Mouse (Mus musculus) urinary bladder, adult 2 months (tissue): Measurements from ENCODE around the gene Pik3cd. TPM values are rescaled to one million over a fixed set of nuclear protein-coding genes. Genes with fewer than 3 reads are reported as not detected.
A peak's percentile ranks its signal among the peaks of the same experiment; 100 is the strongest.
"Not testable (repeated sequence)": the region's sequence is repeated elsewhere in the genome, so short reads cannot be mapped to it uniquely, and the experiment has no call there.

Experiments
- DNase-seq: peaks from one replicate; pipeline ENCODE4 v3.0.0; 2022; ENCODE audit warnings: low spot score
- polyA plus RNA-seq: library from polyadenylated mRNA; depleted of rRNA; stranded (reverse); fragments of >200 nt; gene quantifications from 2 replicates; pipeline ENCODE4 v1.2.3, GENCODE M21; 2012; rRNA removed

The Pik3cd gene
- polyA plus RNA-seq: 5.2 and 8.1 TPM in 2 replicates

GRCm38 (mm10) chr4:149702210-149702979 lies at the start of gene Pik3cd:
TSS of gene Pik3cd (minus strand) at chr4:149702571.
- DNase-seq: no peak

- DNase-seq: no peak
These were observed 48.3 kb upstream of the Pik3cd start for GRCm38 (mm10) chr4:149750671-149751070.

- not testable (repeated sequence) for DNase-seq
These were observed 47.3 kb upstream of the Pik3cd start for GRCm38 (mm10) chr4:149749663-149750015.

- no peak for DNase-seq
These were observed 46.8 kb upstream of the Pik3cd start for GRCm38 (mm10) chr4:149749003-149749662.

- DNase-seq: no peak
These were observed 41.7 kb upstream of the Pik3cd start for GRCm38 (mm10) chr4:149744119-149744518.

GRCm38 (mm10) chr4:149742011-149742530 lies 39.7 kb upstream of the Pik3cd start:
- no peak for DNase-seq

DNA sequence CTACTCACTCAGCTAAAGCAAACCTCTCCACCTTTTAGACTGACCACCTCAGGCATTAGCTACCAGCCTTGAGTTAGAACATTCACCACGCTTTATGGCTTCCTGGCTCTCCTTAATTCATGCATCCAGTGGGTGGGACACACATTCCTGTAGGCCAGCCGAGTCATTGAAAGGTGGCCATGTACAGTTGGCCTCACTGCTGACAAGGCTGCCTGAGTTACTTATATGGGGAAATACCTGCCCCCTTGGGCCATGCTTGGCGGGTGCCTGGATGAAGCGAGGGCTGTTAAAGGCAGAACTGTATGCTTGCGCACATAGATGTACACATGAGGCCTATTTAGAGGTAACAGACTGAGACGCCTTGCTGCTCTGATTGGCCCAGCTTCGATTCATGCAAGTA lies 37.9 kb upstream of the Pik3cd start:
- no peak for DNase-seq

DNA sequence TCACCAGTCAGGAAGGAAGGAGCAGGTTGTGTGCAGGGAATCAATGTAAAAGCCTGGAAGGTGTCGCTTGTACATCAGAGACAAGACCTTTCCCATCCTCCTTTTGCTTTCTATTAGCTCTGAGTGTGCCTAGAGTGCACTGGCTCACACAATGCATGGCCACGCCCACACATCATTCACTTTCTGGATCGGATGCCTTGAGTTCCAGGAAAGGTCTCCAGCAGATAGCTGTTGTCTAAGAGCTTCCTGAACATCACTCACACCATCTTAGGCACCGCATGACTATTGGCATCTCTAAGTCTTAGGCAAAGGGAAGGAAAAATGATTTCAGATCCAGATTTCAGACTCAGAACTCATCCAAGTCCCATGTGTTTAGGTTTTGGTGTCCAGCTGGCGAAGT lies 37.1 kb upstream of the Pik3cd start:
- DNase-seq: no peak

- DNase-seq: peak; percentile 86
These were observed 35.3 kb upstream of the Pik3cd start, which contains the start of gene Tmem201 for GRCm38 (mm10) chr4:149737383-149738324. TSS of gene Tmem201 (minus strand) at chr4:149738044.

DNA sequence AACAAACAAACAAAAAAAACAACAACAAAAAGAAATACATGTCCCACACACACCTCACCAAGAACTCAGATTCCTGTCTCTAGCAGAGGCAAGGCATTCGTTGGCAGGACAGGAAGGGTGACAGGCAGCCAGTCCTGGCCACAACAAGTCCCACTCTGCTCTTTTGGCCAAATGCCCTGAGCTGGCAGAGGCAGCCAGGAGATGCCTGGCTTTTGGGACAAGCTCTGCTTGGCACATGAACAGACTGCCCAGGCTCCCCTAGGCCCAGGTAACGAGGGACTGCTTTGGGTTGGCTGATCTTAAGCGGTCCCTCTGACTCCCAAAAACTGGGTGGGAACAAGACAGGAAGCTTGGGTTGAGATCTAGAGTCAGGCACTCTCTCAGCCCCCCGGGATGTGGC lies 34.2 kb upstream of the Pik3cd start:
- DNase-seq: no peak

DNA sequence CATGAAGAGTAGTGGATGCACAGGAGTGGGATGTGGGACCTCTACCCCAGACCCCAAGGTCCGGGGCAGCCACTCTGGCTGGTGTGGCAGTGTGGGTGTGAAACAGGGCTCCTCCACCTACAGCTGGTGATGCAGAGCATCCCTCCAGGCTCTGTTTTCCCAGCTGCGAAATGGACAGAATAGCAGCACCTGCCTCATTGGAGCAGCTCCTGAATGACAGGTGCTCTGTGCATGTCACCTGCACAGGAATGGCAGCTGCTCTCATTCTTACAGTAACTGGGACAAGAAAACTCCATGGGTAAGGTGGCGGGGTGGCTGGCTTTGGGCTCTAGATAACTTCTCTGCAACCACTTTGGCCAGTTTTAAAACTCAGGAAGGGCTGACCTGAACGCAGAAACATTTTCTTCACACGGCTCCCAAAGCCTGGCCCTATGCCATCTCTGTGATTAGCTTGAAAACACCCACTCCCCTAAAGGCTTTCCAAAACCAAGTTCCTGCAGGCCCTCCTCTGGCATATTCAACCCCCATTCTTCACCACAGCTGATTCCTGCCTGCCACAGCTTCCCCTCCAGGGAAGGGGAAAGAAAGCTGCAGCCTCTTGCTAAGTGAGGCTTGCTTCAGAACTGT lies 33.4 kb upstream of the Pik3cd start:
- DNase-seq: no peak

GRCm38 (mm10) chr4:149734730-149735475 lies 32.5 kb upstream of the Pik3cd start:
- DNase-seq: no peak

GRCm38 (mm10) chr4:149734246-149734645 lies 31.9 kb upstream of the Pik3cd start:
- no peak for DNase-seq

DNA sequence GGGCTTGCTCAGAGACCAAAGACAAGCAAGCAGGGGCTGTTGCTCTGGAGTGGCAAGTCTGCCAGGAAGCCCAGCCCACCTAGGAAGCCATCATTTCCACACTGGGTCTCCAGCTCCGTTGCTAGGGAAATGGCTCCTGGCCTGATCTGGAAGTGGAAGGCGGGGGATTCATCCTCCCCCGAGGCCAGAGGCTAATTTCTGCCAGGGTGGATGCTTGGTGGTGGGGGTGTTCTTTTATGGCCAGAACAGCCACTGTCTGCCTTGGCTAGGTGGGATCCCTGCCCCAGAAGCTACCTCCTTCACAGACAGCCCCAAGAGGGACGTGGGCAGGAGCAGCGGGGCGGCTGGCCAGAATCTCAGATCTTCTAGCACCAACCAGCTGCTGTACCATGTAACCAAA lies 31.4 kb upstream of the Pik3cd start:
- DNase-seq: no peak

- DNase-seq: no peak
These were observed 30.4 kb upstream of the Pik3cd start for GRCm38 (mm10) chr4:149732800-149733199.

- no peak for DNase-seq
These were observed 29.9 kb upstream of the Pik3cd start for GRCm38 (mm10) chr4:149732313-149732712.

DNA sequence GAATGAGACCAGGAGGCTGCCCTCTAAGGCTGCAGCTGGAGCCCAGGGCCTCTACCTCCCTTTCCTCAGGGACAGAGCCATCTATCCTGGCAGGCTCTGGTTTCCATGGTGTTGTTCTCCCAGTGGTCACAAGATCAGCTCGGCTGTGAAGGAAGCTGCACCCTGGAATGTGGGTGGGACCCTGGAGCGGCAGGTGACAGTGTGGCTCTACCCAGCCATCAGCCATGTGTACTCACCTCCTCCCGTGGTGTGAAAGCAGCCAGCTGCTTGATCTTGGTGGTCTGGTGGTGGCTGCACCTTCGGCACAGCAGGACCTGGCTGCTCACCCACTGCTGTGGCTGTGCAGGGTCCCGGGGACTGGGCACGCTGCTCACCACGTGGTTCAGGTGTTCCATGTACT lies 28.5 kb upstream of the Pik3cd start:
- no peak for DNase-seq

DNA sequence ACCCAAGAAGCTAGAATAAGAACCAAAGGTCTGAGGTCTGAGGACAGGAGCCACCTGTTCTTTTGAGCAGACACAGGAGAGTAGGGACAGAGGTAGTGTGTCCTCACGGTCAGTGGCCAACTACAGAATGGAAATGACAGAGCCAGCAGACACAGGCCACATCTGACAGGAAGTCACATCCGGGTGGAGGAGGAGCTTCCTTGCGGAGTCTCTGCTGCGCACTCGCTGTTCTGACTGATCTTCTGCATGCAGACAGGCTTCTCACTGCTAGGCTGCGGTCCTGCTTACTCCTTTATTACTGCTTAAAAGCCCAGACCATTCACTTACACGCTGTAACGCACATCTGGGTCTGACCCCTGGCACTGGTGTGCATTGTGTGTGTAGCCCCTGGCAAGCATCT lies 26.4 kb upstream of the Pik3cd start:
- no peak for DNase-seq

DNA sequence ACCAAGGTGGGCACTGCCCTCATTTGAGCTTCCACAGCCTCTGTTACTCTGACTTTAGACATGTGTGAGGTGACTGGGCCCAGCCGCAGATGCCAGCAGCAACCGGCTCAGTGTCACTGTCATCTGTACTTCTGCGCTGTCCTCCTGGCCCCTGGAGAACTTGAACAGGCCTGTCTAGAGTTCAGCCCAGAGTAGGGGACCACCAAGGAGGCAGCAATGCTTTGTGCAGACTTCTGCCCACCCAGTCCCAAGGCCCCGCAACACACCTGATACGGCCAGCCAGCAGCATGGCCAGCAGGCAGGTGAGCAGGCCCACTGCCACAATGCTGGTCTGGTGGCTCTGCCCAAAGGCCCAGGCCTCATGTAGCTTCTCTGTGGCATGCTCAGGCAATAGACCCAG lies 25.3 kb upstream of the Pik3cd start:
- DNase-seq: no peak

GRCm38 (mm10) chr4:149725661-149726350 lies 23.4 kb upstream of the Pik3cd start:
- peak; percentile 68 for DNase-seq
